In the genomic region with DNA sequence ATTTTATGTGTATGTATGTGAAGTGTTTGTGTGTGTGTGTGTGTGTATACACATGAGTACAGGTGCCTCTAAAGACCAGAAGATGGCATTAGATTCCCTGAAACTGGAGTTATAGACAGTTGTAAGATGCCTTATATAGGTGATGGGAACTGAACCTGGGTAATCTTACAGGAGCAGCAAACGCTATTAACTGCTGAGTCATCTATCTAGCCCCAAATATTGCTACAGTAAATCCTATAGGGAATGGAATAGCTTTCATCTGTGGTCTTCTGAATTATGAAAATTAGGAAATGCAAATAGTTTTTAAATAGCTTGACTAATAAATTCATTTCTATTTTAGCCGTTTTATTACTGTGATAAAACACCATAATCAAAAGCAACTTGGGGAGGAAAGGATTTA, we compare ENCODE assay signal across 23 mouse cellular contexts.
"Had no signal": no experiment of that assay in that cellular context is flagged by ENCODE, and none has a peak within 500 bp of the region (broad histone marks: within the 10 kb centered on the region; RNA-seq: fewer than 3 reads in every experiment).

No protein-coding gene starts in this region.

- ATAC-seq: hindbrain, postnatal 0 days; intestine, embryonic 16.5 days had no signal

- H3K4me2 ChIP-seq: heart, embryonic 11.5 days; heart, embryonic 13.5 days; heart, embryonic 15.5 days; hindbrain, embryonic 13.5 days; hindbrain, embryonic 15.5 days; limb, embryonic 12.5 days; liver, embryonic 13.5 days had no signal

- H3K9me3 ChIP-seq: heart, embryonic 13.5 days; heart, embryonic 15.5 days; hindbrain, embryonic 13.5 days; hindbrain, embryonic 15.5 days; limb, embryonic 10.5 days; limb, embryonic 12.5 days; liver, embryonic 13.5 days had no signal

- H3K27ac ChIP-seq: heart, adult 2 months; heart, embryonic 13.5 days; heart, embryonic 15.5 days; hindbrain, embryonic 13.5 days; hindbrain, embryonic 15.5 days; hindbrain, postnatal 0 days; layer of hippocampus, adult 2 months; left cerebral cortex, adult 2 months; limb, embryonic 10.5 days; limb, embryonic 12.5 days; liver, embryonic 13.5 days had no signal

- H3K27me3 ChIP-seq: heart, embryonic 13.5 days; heart, embryonic 15.5 days; hindbrain, embryonic 13.5 days; hindbrain, embryonic 15.5 days; limb, embryonic 12.5 days; liver, embryonic 13.5 days had no signal

- H3K9ac ChIP-seq: heart, embryonic 13.5 days; heart, embryonic 15.5 days; hindbrain, embryonic 13.5 days; hindbrain, embryonic 15.5 days; limb, embryonic 12.5 days; liver, embryonic 13.5 days had no signal

- DNase-seq: gastrocnemius, postnatal 14 days; gastrocnemius, postnatal 36 days; heart, adult 11 months; heart, adult 2 months; heart, postnatal 14 days; heart, postnatal 36 days; kidney, adult 11 months; kidney, adult 2 months; kidney, adult 9 months; kidney, postnatal 14 days; kidney, postnatal 36 days; liver, embryonic 13.5 days had no signal

- H3K4me1 ChIP-seq: heart, embryonic 13.5 days; heart, embryonic 15.5 days; hindbrain, embryonic 13.5 days; hindbrain, embryonic 15.5 days; limb, embryonic 10.5 days; limb, embryonic 12.5 days had no signal

- H3K4me3 ChIP-seq: heart, adult 2 months; heart, embryonic 13.5 days; heart, embryonic 15.5 days; hindbrain, embryonic 13.5 days; hindbrain, embryonic 15.5 days; layer of hippocampus, adult 2 months; left cerebral cortex, adult 2 months; limb, embryonic 10.5 days; limb, embryonic 12.5 days; liver, embryonic 13.5 days had no signal
